Mouse (Mus musculus): ENCODE results near the gene Gm21761. TPM values are rescaled to one million over a fixed set of nuclear protein-coding genes. Genes with fewer than 3 reads are reported as not detected.
"Not testable (repeated sequence)": the region's sequence is repeated elsewhere in the genome, so short reads cannot be mapped to it uniquely, and the experiment has no call there.

Gm21761 gene
- not detected in 2 replicates for polyA plus RNA-seq (2015; fragmentation: Nextera tagmentation; extraction: Ambion mirVana)

GRCm38 (mm10) chr13:119929172-119929571 lies at the start of gene Gm21761:
Gene Gm21761, minus strand, starts transcription at chr13:119929272.
- H3K4me2 ChIP-seq (ENCODE audit: low read depth, low read length); H3K27ac ChIP-seq (ENCODE audit: low read length); H3K4me1 ChIP-seq (ENCODE audit: control insufficient read depth, insufficient read depth, low read length); H3K27me3 ChIP-seq (ENCODE audit: control insufficient read depth, insufficient read depth, low read length); H3K9ac ChIP-seq (ENCODE audit: low read length); H3K36me3 ChIP-seq (ENCODE audit: control insufficient read depth, insufficient read depth); H3K9me3 ChIP-seq (replicated peaks; ENCODE audit: control insufficient read depth, low read length); H3K4me3 ChIP-seq (ENCODE audit: low read length); ATAC-seq (replicated peaks; ENCODE audit: extremely low read depth, insufficient read depth, low FRiP score): not testable (repeated sequence)
- no CpG with 5 or more reads among the region's 5 CpGs for WGBS

GRCm38 (mm10) chr13:119969163-119969562 lies 40.1 kb upstream of the Gm21761 start:
- ATAC-seq (replicated peaks; ENCODE audit: extremely low read depth, insufficient read depth, low FRiP score); H3K4me1 ChIP-seq (ENCODE audit: control insufficient read depth, insufficient read depth, low read length): not testable (repeated sequence)
- no CpG with 5 or more reads among the region's 13 CpGs for WGBS

GRCm38 (mm10) chr13:119968193-119968592 lies 39.1 kb upstream of the Gm21761 start:
- WGBS, result no CpG with 5 or more reads among the region's 14 CpGs
- H3K27ac ChIP-seq (ENCODE audit: low read length); ATAC-seq (replicated peaks; ENCODE audit: extremely low read depth, insufficient read depth, low FRiP score): not testable (repeated sequence)

More at GRCm38 (mm10) chr13:119969163-119969562, 40.1 kb upstream of the Gm21761 start:
- H3K4me3 ChIP-seq (ENCODE audit: low read length); H3K9me3 ChIP-seq (replicated peaks; ENCODE audit: control insufficient read depth, low read length); H3K9ac ChIP-seq (ENCODE audit: low read length); H3K27ac ChIP-seq (ENCODE audit: low read length); H3K27me3 ChIP-seq (ENCODE audit: control insufficient read depth, insufficient read depth, low read length); H3K36me3 ChIP-seq (ENCODE audit: control insufficient read depth, insufficient read depth); H3K4me2 ChIP-seq (ENCODE audit: low read depth, low read length): not testable (repeated sequence)

GRCm38 (mm10) chr13:119965968-119966367 lies 36.9 kb upstream of the Gm21761 start:
- H3K9me3 ChIP-seq (replicated peaks; ENCODE audit: control insufficient read depth, low read length); H3K36me3 ChIP-seq (ENCODE audit: control insufficient read depth, insufficient read depth); H3K27ac ChIP-seq (ENCODE audit: low read length); H3K27me3 ChIP-seq (ENCODE audit: control insufficient read depth, insufficient read depth, low read length); H3K4me1 ChIP-seq (ENCODE audit: control insufficient read depth, insufficient read depth, low read length); H3K9ac ChIP-seq (ENCODE audit: low read length); ATAC-seq (replicated peaks; ENCODE audit: extremely low read depth, insufficient read depth, low FRiP score): not testable (repeated sequence)
- 0% methylated on average over 21 of the region's 22 CpGs for WGBS
- H3K4me2 ChIP-seq (ENCODE audit: low read depth, low read length), result peak overlapping the region; percentile 56
- H3K4me3 ChIP-seq (ENCODE audit: low read length), result peak overlapping the region; percentile 40

More at GRCm38 (mm10) chr13:119968193-119968592, 39.1 kb upstream of the Gm21761 start:
- not testable (repeated sequence) for H3K4me1 ChIP-seq (ENCODE audit: control insufficient read depth, insufficient read depth, low read length); H3K9me3 ChIP-seq (replicated peaks; ENCODE audit: control insufficient read depth, low read length); H3K36me3 ChIP-seq (ENCODE audit: control insufficient read depth, insufficient read depth); H3K27me3 ChIP-seq (ENCODE audit: control insufficient read depth, insufficient read depth, low read length); H3K4me2 ChIP-seq (ENCODE audit: low read depth, low read length); H3K4me3 ChIP-seq (ENCODE audit: low read length); H3K9ac ChIP-seq (ENCODE audit: low read length)

GRCm38 (mm10) chr13:119965302-119965952 lies 36.4 kb upstream of the Gm21761 start:
- ATAC-seq (replicated peaks; ENCODE audit: extremely low read depth, insufficient read depth, low FRiP score), result peak; percentile 71
- WGBS, result under 1% methylated on average over 14 of the region's 34 CpGs
- H3K36me3 ChIP-seq (ENCODE audit: control insufficient read depth, insufficient read depth); H3K27ac ChIP-seq (ENCODE audit: low read length); H3K27me3 ChIP-seq (ENCODE audit: control insufficient read depth, insufficient read depth, low read length); H3K4me1 ChIP-seq (ENCODE audit: control insufficient read depth, insufficient read depth, low read length); H3K9ac ChIP-seq (ENCODE audit: low read length); H3K9me3 ChIP-seq (replicated peaks; ENCODE audit: control insufficient read depth, low read length): not testable (repeated sequence)
- Histone ChIP-seq H3K4me3 (ENCODE audit: low read length) (peak overlapping the region; percentile 40), H3K4me2 (ENCODE audit: low read depth, low read length) (peak overlapping the region; percentile 56)

- WGBS, result no CpG with 5 or more reads among the region's 5 CpGs
- H3K27me3 ChIP-seq (ENCODE audit: control insufficient read depth, insufficient read depth, low read length); H3K36me3 ChIP-seq (ENCODE audit: control insufficient read depth, insufficient read depth); H3K27ac ChIP-seq (ENCODE audit: low read length); ATAC-seq (replicated peaks; ENCODE audit: extremely low read depth, insufficient read depth, low FRiP score); H3K4me1 ChIP-seq (ENCODE audit: control insufficient read depth, insufficient read depth, low read length); H3K9ac ChIP-seq (ENCODE audit: low read length); H3K9me3 ChIP-seq (replicated peaks; ENCODE audit: control insufficient read depth, low read length); H3K4me3 ChIP-seq (ENCODE audit: low read length); H3K4me2 ChIP-seq (ENCODE audit: low read depth, low read length): not testable (repeated sequence)
These were observed 33.8 kb upstream of the Gm21761 start for GRCm38 (mm10) chr13:119962856-119963255.

- H3K36me3 ChIP-seq (ENCODE audit: control insufficient read depth, insufficient read depth); H3K27ac ChIP-seq (ENCODE audit: low read length); H3K27me3 ChIP-seq (ENCODE audit: control insufficient read depth, insufficient read depth, low read length); ATAC-seq (replicated peaks; ENCODE audit: extremely low read depth, insufficient read depth, low FRiP score); H3K4me2 ChIP-seq (ENCODE audit: low read depth, low read length); H3K4me1 ChIP-seq (ENCODE audit: control insufficient read depth, insufficient read depth, low read length); H3K9ac ChIP-seq (ENCODE audit: low read length); H3K9me3 ChIP-seq (replicated peaks; ENCODE audit: control insufficient read depth, low read length); H3K4me3 ChIP-seq (ENCODE audit: low read length): not testable (repeated sequence)
- no CpG with 5 or more reads among the region's 5 CpGs for WGBS
These were observed 26.5 kb upstream of the Gm21761 start for GRCm38 (mm10) chr13:119955567-119955966.

- not testable (repeated sequence) for H3K9me3 ChIP-seq (replicated peaks; ENCODE audit: control insufficient read depth, low read length); H3K9ac ChIP-seq (ENCODE audit: low read length); H3K4me2 ChIP-seq (ENCODE audit: low read depth, low read length); ATAC-seq (replicated peaks; ENCODE audit: extremely low read depth, insufficient read depth, low FRiP score); H3K4me1 ChIP-seq (ENCODE audit: control insufficient read depth, insufficient read depth, low read length); H3K27ac ChIP-seq (ENCODE audit: low read length); H3K4me3 ChIP-seq (ENCODE audit: low read length); H3K27me3 ChIP-seq (ENCODE audit: control insufficient read depth, insufficient read depth, low read length); H3K36me3 ChIP-seq (ENCODE audit: control insufficient read depth, insufficient read depth)
- WGBS, result 58% methylated on average over 2 of the region's 2 CpGs
These were observed 26.0 kb upstream of the Gm21761 start for GRCm38 (mm10) chr13:119955089-119955488.

GRCm38 (mm10) chr13:119950706-119951105 lies 21.6 kb upstream of the Gm21761 start, which contains the start of gene B020031M17Rik:
Gene B020031M17Rik, minus strand, starts transcription at chr13:119950806.
- WGBS, result 77% methylated on average over 3 of the region's 6 CpGs

More at GRCm38 (mm10) chr13:119950706-119951105, 21.6 kb upstream of the Gm21761 start, which contains the start of gene B020031M17Rik:
- H3K27me3 ChIP-seq (ENCODE audit: control insufficient read depth, insufficient read depth, low read length); H3K4me3 ChIP-seq (ENCODE audit: low read length); ATAC-seq (replicated peaks; ENCODE audit: extremely low read depth, insufficient read depth, low FRiP score); H3K9ac ChIP-seq (ENCODE audit: low read length); H3K9me3 ChIP-seq (replicated peaks; ENCODE audit: control insufficient read depth, low read length); H3K27ac ChIP-seq (ENCODE audit: low read length); H3K4me2 ChIP-seq (ENCODE audit: low read depth, low read length); H3K36me3 ChIP-seq (ENCODE audit: control insufficient read depth, insufficient read depth); H3K4me1 ChIP-seq (ENCODE audit: control insufficient read depth, insufficient read depth, low read length): not testable (repeated sequence)
